Mouse (Mus musculus) olfactory bulb, adult 2 months (tissue): Measurements from ENCODE around the gene Rcbtb2.

Experiments
- CTCF ChIP-seq: fragments of 200-500 bp; IDR thresholded peaks from 2 replicates; pipeline ENCODE4 v1.5.1; 2012; ENCODE audit warnings: low read depth, mild to moderate bottlenecking, low read length, moderate library complexity; ENCODE audit not compliant: insufficient read depth
- POLR2A ChIP-seq: fragments of 200-500 bp; IDR thresholded peaks from 2 replicates; pipeline ENCODE4 v1.6.1; 2012; ENCODE audit warnings: mild to moderate bottlenecking, low read depth, low read length, moderate library complexity; ENCODE audit not compliant: insufficient read depth

DNA sequence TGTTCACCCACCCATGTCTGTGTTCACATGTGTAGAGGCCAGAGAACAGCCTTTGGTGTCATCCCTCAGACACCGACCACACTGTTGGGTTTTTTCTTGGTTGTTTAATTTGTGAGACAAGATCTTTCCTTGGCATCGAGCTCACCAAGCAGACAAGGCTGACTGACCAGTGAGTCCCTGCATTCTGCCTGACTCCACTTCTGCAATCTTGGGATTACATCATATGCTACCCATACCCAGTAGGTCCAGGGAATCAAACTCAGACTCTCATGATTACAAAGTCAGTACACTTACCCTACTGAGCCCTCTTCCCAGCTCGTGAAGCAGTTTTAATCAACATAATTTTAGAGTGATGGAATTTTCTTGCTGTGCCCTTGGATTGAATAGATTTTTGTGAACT lies 30.0 kb upstream of the Rcbtb2 start:
- no peak for TF ChIP-seq CTCF
- no peak for TF ChIP-seq POLR2A
